Mouse (Mus musculus): ENCODE measurements around the gene Rgs10. TPM values are rescaled to one million over a fixed set of nuclear protein-coding genes. Genes with fewer than 3 reads are reported as not detected.

Rgs10 gene
- polyA plus RNA-seq, 1 experiment from 2014 or later: 8.7 TPM

Other genes starting within 250 kb of the Rgs10 start
- not detected in 2 replicates for gene Cox6a2, start 212.4 kb downstream of the Rgs10 start, polyA plus RNA-seq (2014; fragmentation: Nextera tagmentation; extraction: Ambion mirVana)
- gene Armc5, start 181.4 kb downstream of the Rgs10 start, polyA plus RNA-seq (2014; fragmentation: Nextera tagmentation; extraction: Ambion mirVana): 11.7 and 12.9 TPM in 2 replicates
- gene 9130023H24Rik, start 180.7 kb downstream of the Rgs10 start, polyA plus RNA-seq (2014; fragmentation: Nextera tagmentation; extraction: Ambion mirVana): 7.5 and 9.5 TPM in 2 replicates
- 44.3 and 61.7 TPM in 2 replicates for gene Tgfb1i1, start 171.9 kb downstream of the Rgs10 start, polyA plus RNA-seq (2014; fragmentation: Nextera tagmentation; extraction: Ambion mirVana)
- 1.1 and 2.2 TPM in 2 replicates for gene Slc5a2, start 153.1 kb downstream of the Rgs10 start, polyA plus RNA-seq (2014; fragmentation: Nextera tagmentation; extraction: Ambion mirVana)
- gene BC017158, start 120.6 kb downstream of the Rgs10 start, polyA plus RNA-seq (2014; fragmentation: Nextera tagmentation; extraction: Ambion mirVana): 26.9 and 32.1 TPM in 2 replicates
- 40.0 and 41.0 TPM in 2 replicates for gene Tial1, start 43.0 kb upstream of the Rgs10 start, polyA plus RNA-seq (2014; fragmentation: Nextera tagmentation; extraction: Ambion mirVana)
- gene Bag3, start 104.9 kb upstream of the Rgs10 start, polyA plus RNA-seq (2014; fragmentation: Nextera tagmentation; extraction: Ambion mirVana): 10.4 and 11.5 TPM in 2 replicates
- 21.6 and 36.5 TPM in 2 replicates for gene Inpp5f, start 192.6 kb upstream of the Rgs10 start, polyA plus RNA-seq (2014; fragmentation: Nextera tagmentation; extraction: Ambion mirVana)